Mouse (Mus musculus): ENCODE data around the gene Gm36210.
"Not testable (repeated sequence)": the region's sequence is repeated elsewhere in the genome, so short reads cannot be mapped to it uniquely, and the experiment has no call there.

- not testable (repeated sequence) for TF ChIP-seq POLR2A (IDR thresholded peaks at IDR 0.05; ENCODE audit: low read depth, low read length); CTCF (conservative IDR thresholded peaks at IDR 0.05 in 1 of 2, IDR thresholded peaks at IDR 0.05 in 1 of 2; ENCODE audit: low read depth in 2 of 2, low read length in 2 of 2)
Observed at GRCm38 (mm10) chr7:4860926-4861325, 45.4 kb downstream of the Gm36210 start.

Data from CH12.LX (cell line).